21 mouse cellular contexts compared by ENCODE assay signal in the genomic region with DNA sequence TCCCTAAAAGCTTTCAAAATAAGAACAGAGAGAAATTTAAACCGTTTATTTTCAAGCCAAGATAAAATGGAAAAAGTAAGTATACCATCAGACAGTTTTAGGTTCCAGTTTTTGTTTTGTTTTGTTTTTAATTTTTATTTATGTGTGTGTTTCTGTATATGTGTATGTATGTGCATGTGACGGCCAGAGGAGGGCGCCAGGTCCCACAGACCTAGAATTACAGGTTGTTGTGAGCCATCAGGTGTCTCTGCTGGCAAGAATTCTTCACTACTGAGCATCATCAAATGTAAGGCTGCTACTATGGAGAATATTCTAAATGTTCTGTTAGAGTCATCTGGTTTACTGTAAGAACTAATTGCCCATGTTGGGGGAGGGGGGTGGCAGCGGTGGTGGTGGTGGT.
DNase-seq lines count a peak whose midpoint lies in the region; ATAC-seq and TF ChIP-seq lines count a peak whose summit lies in the region.
"Had no signal": no experiment of that assay in that cellular context is flagged by ENCODE, and none has a peak within 500 bp of the region (broad histone marks: within the 10 kb centered on the region; RNA-seq: fewer than 3 reads in every experiment).

No protein-coding gene starts in this region.

- in situ Hi-C loops in Patski (cut with MboI; ENCODE audit: low pct_unique_long_range_greater_than_20kb) = no loop called here

- H3K4me2 ChIP-seq in intestine, postnatal 0 days (replicated peaks; ENCODE audit: low read depth) = no peak overlapping the region
- H3K4me2 ChIP-seq in intestine, embryonic 16.5 days (ENCODE audit: low read depth, low read length) = no peak overlapping the region
- H3K4me2 ChIP-seq in midbrain, postnatal 0 days (ENCODE audit: low read depth, low read length, poor library complexity, severe bottlenecking) = no peak overlapping the region
- H3K4me2 ChIP-seq: limb, embryonic 15.5 days; lung, embryonic 15.5 days; midbrain, embryonic 12.5 days; neural tube, embryonic 12.5 days had no signal

- DNase-seq in midbrain, postnatal 0 days (ENCODE audit: low spot score) = no peak
- no peak for DNase-seq in midbrain, embryonic 10.5 days (ENCODE audit: low spot score)
- DNase-seq in Patski (ENCODE audit: low read depth, low spot score) = no peak
- DNase-seq in induced T-regulatory cell, adult 2 months (ENCODE audit: low read depth) = peak; percentile 31
- DNase-seq: adrenal gland, postnatal 10 days; cerebellum, adult 11-12 months; cerebellum, postnatal 25 days; embryo, embryonic 11 days; layer of hippocampus, postnatal 36 days; right cerebral cortex, postnatal 4 days; thymus, postnatal 25 days had no signal

- no peak overlapping the region for H3K9ac ChIP-seq in intestine, postnatal 0 days (ENCODE audit: low read depth, low read length)
- H3K9ac ChIP-seq in intestine, embryonic 16.5 days (ENCODE audit: low read depth, low read length) = no peak overlapping the region
- no peak overlapping the region for H3K9ac ChIP-seq in midbrain, postnatal 0 days (replicated peaks; ENCODE audit: low read length, poor library complexity, severe bottlenecking)
- H3K9ac ChIP-seq: limb, embryonic 15.5 days; lung, embryonic 15.5 days; midbrain, embryonic 12.5 days; neural tube, embryonic 12.5 days had no signal

- no peak for ATAC-seq in intestine, postnatal 0 days
- ATAC-seq in intestine, embryonic 16.5 days = no peak
- ATAC-seq in midbrain, postnatal 0 days (ENCODE audit: low FRiP score) = no peak
- ATAC-seq in Patski = no peak
- ATAC-seq in erythroid progenitor cell, adult 5-6 weeks (replicated peaks; ENCODE audit: low FRiP score, poor library complexity, severe bottlenecking) = no peak
- ATAC-seq: inflammation-experienced regulatory T-cells, adult 6 months had no signal

- TF ChIP-seq CTCF in intestine, postnatal 0 days (IDR thresholded peaks at IDR 0.05; ENCODE audit: low read depth) = 0 out of 2 replicates have a peak, but pooled peaks have one; percentile 12
- TF ChIP-seq CTCF in midbrain, postnatal 0 days (IDR thresholded peaks at IDR 0.05) = peak; percentile 37; the same call in 1 of the 2 replicates
- peak; percentile 51 for TF ChIP-seq CTCF in Patski (IDR thresholded peaks at IDR 0.05)

- H3K27me3 ChIP-seq in intestine, postnatal 0 days (replicated peaks; ENCODE audit: control insufficient read depth, insufficient read depth, low read length) = no peaks in the 10 kb centered on the region
- no peaks in the 10 kb centered on the region for H3K27me3 ChIP-seq in intestine, embryonic 16.5 days (replicated peaks; ENCODE audit: control insufficient read depth, insufficient read depth, low read length)
- no peaks in the 10 kb centered on the region for H3K27me3 ChIP-seq in midbrain, postnatal 0 days (ENCODE audit: insufficient read depth, low read length)
- H3K27me3 ChIP-seq in midbrain, embryonic 10.5 days (ENCODE audit: low read depth, poor library complexity, severe bottlenecking) = no peaks in the 10 kb centered on the region
- no peaks in the 10 kb centered on the region for H3K27me3 ChIP-seq in Patski
- H3K27me3 ChIP-seq: limb, embryonic 15.5 days; lung, embryonic 15.5 days; neural tube, embryonic 12.5 days had no signal

- 86% methylated on average over 4 of the region's 4 CpGs for WGBS in intestine, postnatal 0 days
- WGBS in intestine, embryonic 16.5 days = 83% methylated on average over 4 of the region's 4 CpGs
- 94% methylated on average over 4 of the region's 4 CpGs for WGBS in midbrain, postnatal 0 days
- WGBS in midbrain, embryonic 10.5 days = 90% methylated on average over 4 of the region's 4 CpGs

- POLR2A ChIA-PET in Patski (lab: Charles Lee) = no interaction called here

- no peaks in the 10 kb centered on the region for H3K4me1 ChIP-seq in intestine, postnatal 0 days (replicated peaks; ENCODE audit: control insufficient read depth, insufficient read depth, low read length)
- peaks cover 6% of the 10 kb centered on the region for H3K4me1 ChIP-seq in intestine, embryonic 16.5 days (ENCODE audit: control insufficient read depth, insufficient read depth, low read length)
- H3K4me1 ChIP-seq in midbrain, postnatal 0 days (ENCODE audit: insufficient read depth, low read length) = peaks cover 8% of the 10 kb centered on the region
- H3K4me1 ChIP-seq in midbrain, embryonic 10.5 days = peaks cover 7% of the 10 kb centered on the region
- H3K4me1 ChIP-seq: lung, embryonic 15.5 days; neural tube, embryonic 12.5 days had no signal

- H3K9me3 ChIP-seq in intestine, postnatal 0 days (ENCODE audit: control insufficient read depth) = no peaks in the 10 kb centered on the region
- no peaks in the 10 kb centered on the region; the same call in 1 of the 2 replicates for H3K9me3 ChIP-seq in intestine, embryonic 16.5 days (ENCODE audit: control insufficient read depth, low read length)
- no peaks in the 10 kb centered on the region for H3K9me3 ChIP-seq in midbrain, postnatal 0 days (ENCODE audit: low read length)
- no peaks in the 10 kb centered on the region for H3K9me3 ChIP-seq in midbrain, embryonic 10.5 days (replicated peaks)
- H3K9me3 ChIP-seq: hindbrain, embryonic 10.5 days; limb, embryonic 15.5 days; lung, embryonic 15.5 days; midbrain, embryonic 12.5 days had no signal

- CTCF ChIA-PET in Patski (lab: Charles Lee) = no interaction called here

- H3K4me3 ChIP-seq in intestine, postnatal 0 days (ENCODE audit: low read depth, low read length) = no peak overlapping the region
- H3K4me3 ChIP-seq in intestine, embryonic 16.5 days (ENCODE audit: low read length) = no peak overlapping the region
- H3K4me3 ChIP-seq in midbrain, postnatal 0 days (ENCODE audit: low read depth, low read length) = no peak overlapping the region
- no peak overlapping the region for H3K4me3 ChIP-seq in midbrain, embryonic 10.5 days
- H3K4me3 ChIP-seq: forebrain, embryonic 10.5 days; hindbrain, embryonic 10.5 days; limb, embryonic 15.5 days; lung, embryonic 15.5 days; midbrain, embryonic 12.5 days; neural tube, embryonic 12.5 days had no signal

- H3K27ac ChIP-seq in intestine, postnatal 0 days (ENCODE audit: low read depth, low read length) = no peak overlapping the region
- no peak overlapping the region for H3K27ac ChIP-seq in intestine, embryonic 16.5 days (ENCODE audit: low read length)
- H3K27ac ChIP-seq in midbrain, postnatal 0 days (ENCODE audit: low read depth, low read length) = no peak overlapping the region
- no peak overlapping the region for H3K27ac ChIP-seq in midbrain, embryonic 10.5 days (replicated peaks)
- H3K27ac ChIP-seq: forebrain, embryonic 10.5 days; hindbrain, embryonic 10.5 days; limb, embryonic 15.5 days; lung, embryonic 15.5 days; midbrain, embryonic 12.5 days; neural tube, embryonic 12.5 days had no signal

- H3K36me3 ChIP-seq in intestine, postnatal 0 days (ENCODE audit: control insufficient read depth, insufficient read depth) = no peaks in the 10 kb centered on the region; the same call in 1 of the 2 replicates
- no peaks in the 10 kb centered on the region for H3K36me3 ChIP-seq in intestine, embryonic 16.5 days (ENCODE audit: control insufficient read depth, insufficient read depth, low read length)
- H3K36me3 ChIP-seq in midbrain, postnatal 0 days (ENCODE audit: insufficient read depth, low read length) = no peaks in the 10 kb centered on the region
- H3K36me3 ChIP-seq in midbrain, embryonic 10.5 days = no peaks in the 10 kb centered on the region
- H3K36me3 ChIP-seq: forebrain, embryonic 10.5 days; hindbrain, embryonic 10.5 days; limb, embryonic 15.5 days; lung, embryonic 15.5 days; midbrain, embryonic 12.5 days; neural tube, embryonic 12.5 days had no signal
